Mouse (Mus musculus) kidney, adult 9 months (tissue): ENCODE measurements around the gene Mical2.
A peak's percentile ranks its signal among the peaks of the same experiment; 100 is the strongest.

ENCODE experiments used
- DNase-seq: peaks from one replicate; pipeline ENCODE4 v3.0.0; 2022

Mical2 gene

DNA sequence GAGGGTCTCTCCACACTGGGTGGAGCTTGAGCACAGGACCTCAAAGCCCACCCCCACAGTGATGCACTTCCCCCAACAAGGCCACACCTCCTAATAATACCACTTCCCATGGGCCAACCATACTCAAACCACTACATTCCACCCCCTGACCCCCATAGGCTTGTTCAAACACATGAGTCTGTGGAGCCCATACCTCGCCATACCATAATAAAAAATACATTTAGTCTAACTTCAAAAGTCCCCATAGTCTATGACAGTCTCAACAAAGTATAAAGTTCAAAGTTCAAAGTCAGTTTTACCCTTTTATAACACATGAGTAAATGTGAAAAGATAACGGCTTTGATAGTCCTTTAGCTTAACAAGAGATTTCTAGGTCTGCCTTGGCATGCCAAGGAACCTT is 145.7 kb downstream of the Mical2 start:
- no peak for DNase-seq

DNA sequence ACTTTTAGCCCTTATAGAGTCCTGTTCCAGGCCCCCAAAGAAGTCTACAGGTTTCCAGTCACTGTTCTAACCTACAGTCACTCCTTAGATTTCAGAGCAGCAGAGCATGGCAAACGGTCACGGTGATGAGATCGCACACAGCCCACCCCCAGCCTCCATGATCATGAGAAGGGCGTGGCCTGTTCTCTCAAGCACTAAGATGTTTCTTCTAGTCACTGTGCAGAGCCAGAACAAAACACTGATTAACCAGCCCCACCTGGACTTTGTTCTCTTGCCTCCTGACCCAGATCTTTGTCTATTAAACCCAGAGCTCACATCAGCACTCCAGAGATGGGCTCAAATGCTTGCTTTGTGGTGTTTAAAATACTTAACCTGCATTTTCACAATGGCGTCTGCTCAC is 148.4 kb downstream of the Mical2 start:
- peak; percentile 96 for DNase-seq

DNA sequence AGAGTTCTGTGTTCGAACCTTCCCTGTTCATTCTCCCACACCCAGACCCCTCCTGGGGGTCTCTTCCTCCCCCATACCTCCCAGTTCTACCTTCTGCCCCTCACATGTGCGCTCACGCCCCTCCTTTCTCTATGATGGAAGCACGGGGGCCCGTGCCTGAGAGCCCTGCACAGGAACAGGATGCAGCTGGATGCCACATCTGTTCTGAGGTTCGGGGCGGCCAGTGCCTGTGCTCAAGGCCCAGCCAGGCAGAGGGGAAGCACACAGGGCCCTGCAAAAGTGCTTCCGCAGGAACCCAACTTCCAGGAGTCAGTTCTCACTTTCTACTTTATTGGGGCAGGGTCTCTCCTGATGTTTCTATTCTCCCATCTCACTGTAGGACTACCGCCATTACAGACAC is 149.4 kb downstream of the Mical2 start:
- no peak for DNase-seq

DNA sequence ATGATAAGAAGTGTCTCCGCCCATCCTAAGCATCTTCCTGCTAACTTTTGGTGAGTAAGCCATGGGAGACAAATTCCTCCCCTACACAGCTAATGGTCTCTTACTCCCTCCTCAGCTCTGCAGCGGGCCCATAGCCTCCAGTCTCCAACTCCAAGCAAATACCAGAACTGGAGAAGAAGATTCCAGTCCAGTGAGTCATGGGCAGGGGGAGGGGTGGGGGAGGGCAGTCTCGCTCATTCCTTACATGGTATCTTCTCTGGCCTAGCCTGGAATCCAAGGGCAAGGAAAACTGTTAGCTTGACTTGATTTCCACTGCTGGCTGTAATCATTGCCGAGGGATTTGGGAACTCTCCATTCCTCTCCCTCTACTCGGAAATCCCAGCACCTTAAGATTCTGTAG is 150.2 kb downstream of the Mical2 start:
- DNase-seq: no peak

DNA sequence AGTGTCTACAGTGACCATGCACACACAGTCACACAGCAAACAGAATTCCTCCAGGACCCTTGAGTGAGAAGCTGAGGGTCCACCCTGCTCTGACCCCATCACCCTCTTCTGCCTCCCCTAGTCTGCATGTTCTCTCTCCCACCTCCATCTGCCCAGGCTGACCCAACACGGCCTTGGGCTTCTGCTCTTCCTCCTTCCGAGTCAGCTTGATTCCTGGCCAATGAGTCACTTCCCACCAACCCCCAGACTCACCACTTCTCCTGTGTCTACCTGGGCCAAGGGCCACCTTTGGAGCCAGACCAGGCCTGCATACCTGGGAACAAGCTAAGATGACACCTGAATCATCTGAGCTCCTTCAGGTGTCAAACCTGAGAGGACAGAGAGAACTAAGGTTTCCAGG is 151.0 kb downstream of the Mical2 start:
- DNase-seq: no peak

DNA sequence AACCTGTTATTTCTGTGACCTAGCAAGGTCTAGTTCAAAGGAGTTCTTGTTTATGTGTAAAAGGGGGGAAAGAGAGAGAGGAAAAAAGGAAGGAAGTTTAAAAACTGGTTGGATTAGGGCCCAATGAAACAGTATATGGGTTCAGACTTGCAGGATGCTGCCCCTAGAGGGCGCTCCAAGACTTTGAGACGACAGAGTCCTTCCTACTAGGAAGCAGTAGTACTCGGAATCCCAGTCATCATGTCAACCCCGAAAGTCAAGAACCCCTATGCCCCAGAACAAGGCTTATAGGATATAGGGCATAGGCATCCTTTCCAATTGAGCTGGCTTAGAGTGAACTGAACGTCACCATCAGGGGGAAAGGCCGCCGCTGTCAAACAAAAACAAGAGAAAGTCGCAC is 151.7 kb downstream of the Mical2 start:
- DNase-seq: peak; percentile 78

DNA sequence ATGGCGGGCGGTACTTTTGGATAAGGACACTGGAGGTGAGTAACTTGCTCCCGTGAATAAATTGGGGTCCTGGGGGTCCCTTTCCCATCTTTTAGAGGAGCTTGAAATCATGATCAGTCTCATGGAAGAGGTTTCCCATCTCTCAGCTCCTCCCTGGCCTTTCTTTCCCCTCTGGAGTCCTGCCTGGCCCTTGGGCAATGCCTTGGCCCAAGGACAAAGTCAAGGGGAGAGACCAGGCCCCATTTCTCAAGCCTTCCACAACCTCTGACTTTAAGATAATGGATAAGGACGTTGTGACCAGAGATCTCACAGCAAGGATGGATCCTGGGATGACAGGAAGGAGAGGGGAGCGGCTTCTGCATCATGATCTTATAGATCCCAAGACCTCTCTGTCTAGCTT is 152.4 kb downstream of the Mical2 start:
- DNase-seq: no peak

DNA sequence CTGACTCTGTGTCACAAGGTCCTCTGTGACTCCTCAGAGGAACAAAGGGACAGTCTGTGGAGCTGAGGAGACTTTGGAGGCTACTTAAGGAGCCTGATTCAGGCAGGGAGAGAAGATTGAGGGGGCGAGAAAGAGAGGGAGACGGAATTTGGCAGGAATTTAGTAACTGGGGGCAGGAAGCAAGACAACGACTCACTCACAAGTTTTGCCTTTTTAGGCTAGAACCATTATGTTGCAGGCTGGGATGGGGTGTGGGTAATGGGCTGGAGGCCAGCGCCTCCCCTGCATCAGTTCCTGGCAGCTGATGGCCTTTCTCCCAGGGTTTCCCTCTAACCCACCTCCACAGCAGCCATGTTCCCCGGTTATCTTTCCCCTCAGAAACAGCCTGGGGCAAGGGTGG is 152.8 kb downstream of the Mical2 start:
- DNase-seq: no peak

DNA sequence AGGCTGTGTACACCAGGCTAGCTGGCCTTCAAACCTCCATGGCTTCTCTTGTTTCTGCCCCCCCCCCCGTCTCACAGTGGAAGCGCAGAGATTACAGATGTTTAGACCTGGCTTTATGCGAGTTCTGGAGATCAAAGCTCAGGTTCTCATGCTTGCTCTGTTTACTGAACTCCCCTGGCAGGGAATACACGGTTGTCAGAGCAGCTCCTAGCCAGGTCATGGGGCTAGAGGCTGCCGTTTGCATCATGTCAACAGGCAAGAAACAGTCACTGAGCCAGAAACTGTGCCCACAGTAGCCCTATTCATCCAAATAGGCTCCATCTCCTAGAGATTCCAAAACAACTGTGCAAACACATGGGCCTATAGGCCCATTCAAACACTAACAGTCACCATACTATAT is 160.9 kb downstream of the Mical2 start:
- DNase-seq: no peak

DNA sequence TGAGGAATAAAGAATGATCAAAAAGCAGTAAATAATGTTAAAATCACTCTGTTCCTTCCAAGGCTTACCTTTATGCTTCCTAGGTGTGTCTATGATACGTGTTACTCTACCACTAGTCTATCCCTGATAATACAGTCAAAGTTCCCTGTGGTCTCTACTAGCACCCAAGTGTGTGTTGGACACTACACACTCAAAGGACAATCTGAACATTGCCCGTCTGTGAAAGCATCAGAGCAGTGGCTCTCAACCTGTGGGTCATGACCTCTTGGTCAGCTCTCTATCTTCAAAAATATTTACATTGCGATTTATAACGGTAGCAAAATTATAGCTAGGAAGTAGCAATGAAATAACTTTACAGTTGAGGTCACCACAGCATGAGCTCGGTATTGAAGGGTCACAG is 162.2 kb downstream of the Mical2 start:
- no peak for DNase-seq

DNA sequence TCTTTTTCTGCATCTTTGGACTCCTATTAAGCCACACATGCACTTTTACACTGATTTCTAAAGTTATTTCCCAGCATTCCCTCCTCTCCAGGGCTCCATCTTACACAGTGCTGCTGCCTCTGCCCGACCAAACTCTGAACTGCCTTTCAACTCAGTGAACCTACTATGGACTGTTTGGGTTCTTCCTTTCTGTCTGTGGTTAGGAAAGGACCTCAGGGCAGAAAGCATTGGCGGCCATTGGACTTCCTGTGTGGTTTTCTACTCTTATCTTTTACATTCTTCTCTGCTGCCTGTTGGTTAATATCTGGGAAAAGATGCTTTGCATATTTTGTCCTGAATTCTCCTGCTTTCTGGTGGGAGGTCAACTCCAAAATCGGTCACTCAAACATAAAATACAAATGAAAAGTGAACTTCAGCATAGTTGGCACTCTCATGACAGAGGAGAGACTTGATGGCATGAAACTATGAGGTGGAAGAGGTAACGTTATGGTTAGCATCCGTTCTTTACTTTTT is 162.8 kb downstream of the Mical2 start:
- no peak for DNase-seq

DNA sequence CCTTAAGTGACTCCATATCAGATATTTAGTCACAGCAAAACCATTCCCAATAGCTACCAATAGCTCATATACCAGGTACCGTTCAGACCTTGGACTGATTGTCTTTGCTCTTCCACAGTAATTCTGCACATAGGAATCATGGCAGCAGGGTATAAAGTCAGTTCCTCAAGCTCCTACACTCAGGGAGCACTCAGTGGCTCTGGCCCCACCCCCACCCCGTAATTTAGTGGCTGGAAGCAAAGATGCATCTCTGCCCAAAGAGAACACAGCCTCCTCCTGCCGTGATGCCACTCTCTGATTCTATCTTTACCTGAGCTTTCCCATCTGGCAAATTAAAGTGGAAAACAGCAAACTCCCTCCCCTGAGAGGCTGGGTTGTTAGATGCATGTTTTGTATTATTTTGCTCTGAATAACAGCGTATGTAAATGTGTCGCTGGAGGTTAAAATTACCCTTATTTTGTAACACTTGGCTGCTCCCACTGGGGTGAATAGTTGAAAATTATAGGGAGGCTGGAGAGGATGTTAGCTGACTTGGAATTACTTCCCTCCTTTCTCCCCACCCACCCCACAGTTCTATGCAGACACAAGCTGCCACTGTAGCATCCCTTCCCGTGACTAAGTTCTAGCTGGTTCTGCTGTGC is 164.1 kb downstream of the Mical2 start:
- no peak for DNase-seq

DNA sequence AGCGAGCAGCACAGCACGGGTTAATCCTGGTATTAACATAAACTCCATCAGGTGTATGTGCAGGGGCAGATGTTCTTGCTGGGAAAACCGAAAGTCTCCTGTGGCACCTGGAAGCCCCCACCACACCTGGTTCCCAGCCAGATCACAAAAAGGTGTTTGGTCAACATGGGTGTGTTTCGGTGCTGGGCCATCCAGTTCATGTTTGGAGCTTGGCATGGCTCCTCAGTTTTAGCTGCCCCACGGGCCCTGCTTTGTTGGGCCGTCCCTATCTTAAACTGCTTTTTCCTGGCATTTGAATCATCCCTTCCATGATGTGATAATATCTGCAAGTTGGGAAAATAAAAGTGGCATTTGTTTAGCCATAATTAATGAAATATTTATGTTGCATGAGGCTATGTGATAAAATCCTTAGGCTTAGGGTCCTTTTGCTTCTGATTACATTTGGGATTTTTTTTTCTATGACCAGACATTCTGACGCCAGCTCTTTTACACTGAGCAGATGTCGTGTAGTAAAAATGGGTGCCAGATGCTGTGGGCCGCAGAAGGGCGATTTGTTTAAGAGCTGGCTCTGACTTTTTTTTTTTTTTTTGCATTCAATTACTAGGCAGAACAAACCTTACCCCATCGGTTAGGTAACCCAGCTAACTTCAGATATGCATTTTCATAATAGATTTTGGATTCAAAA is 164.7 kb downstream of the Mical2 start:
- DNase-seq: no peak

DNA sequence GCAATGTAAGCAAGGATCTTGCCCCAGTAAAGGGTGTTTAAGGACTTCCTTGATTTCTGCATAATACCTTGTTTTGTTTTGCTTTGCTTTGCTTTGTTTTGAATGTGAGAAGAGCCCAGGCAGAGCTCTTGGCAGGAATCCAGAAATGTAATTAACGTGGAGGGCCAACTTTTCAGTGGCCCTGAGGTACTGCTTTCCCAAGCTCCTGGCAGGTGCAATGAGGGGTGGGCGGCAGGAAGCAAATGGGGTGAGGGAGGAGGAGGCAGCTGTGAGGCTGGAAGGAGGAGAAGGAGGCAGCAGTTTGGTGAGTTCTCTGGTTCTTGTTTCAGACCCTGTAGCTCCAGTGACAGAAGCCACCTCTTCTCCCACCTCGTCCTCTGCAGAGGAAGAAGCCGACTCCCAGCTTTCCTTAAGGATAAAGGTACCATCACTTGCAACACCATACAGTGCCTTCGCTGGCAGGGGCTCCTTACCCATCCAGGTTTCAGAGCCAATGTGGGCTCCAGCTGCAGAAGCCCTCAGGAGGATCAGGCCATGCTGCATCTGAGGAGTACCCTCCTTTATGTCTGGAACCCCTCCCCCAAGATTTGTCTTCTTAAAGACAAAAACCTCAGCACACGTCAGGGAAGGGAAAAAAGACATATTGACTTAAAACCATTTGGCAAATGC is 165.4 kb downstream of the Mical2 start:
- no peak for DNase-seq

DNA sequence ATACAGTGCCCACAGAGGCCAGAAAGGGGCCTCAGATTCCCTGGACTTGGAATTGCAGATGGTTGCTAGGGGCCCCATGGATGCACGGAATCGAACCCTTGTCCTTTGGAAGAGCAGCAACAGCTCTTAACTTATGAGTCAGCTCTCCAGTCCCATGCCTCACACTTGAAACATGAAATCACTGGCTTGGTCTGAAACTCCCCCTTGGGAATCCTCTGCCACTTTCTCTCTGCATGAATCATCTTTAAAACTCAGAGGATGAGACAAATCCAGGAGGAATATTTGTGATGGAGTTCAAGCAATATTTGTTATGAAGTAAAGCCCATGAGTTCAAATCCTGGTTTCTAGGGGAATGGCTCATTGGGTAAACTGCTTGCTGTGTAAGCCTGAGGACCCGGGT is 172.1 kb downstream of the Mical2 start:
- no peak for DNase-seq

DNA sequence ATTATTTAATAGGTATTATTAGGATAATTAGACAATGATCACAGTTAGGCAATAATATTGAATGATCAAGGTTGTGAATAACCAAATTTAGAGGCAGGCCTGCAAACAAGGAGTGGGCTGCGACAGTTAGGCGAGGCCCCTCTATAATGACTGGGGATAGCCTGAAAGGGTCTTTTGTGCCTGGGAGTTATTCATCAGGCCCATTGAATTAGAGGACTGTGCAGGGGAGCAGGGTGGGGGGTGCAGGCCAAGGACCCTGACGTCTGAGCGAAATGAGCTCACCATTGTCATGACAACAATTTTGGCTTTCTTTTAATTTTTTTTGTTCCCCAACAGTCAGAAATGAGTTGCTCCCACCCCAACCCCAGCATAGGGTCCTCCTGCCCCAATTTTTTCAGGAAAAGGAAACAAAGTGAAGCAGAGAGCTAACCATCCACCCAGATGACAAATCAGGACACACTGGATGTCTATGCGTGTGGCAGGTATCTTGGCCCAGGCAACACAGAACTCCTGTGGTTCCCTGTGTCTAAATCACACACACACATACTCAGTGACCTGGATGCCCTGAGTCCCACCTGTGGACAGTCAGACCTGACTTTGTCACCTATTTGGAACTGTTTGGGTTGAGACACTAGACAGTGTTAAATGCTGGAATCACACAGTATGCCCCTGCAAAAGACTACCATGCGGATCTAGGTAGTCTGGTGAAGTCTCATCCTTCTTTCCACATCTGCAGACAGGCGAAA is 173.9 kb downstream of the Mical2 start:
- DNase-seq: no peak

DNA sequence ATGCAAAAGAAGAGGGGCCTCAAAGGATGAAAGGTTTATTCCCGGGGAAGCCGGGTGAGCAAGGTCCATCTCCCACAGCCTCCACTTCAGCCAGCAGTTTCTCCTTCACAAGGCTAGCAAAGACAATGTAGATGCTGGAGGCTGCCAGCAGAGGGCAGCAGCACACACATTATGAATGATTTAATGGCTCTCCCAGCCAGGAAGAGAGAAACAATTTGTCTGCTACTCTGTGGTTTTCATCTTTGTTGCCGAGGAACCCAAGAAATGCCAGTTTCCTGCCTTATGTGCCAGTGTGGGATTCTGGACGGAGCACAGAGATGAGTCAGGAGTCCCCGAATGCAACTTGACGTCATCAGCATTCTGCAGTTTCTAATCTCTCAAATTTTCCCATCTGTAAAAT is 174.5 kb downstream of the Mical2 start:
- DNase-seq: peak; percentile 85

DNA sequence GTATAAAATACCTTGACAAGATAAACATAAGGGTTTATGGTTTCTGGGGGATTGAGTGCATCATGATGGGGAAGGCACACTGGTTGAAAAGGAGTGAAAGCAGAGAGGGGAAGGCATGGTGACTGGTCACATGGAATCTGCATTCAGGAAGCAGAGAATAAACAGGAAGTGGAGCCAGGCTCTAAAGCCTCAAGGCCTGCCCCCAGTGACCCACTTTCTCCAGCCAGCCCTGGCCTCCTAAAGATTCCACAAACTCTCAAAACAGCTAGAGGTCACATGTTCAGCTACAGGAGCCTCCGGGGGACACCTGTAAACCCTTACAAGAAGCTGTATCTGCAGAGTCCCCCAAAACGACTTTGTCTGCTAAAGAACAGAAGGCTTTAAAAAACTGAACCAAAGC is 179.4 kb downstream of the Mical2 start:
- DNase-seq: peak; percentile 35

DNA sequence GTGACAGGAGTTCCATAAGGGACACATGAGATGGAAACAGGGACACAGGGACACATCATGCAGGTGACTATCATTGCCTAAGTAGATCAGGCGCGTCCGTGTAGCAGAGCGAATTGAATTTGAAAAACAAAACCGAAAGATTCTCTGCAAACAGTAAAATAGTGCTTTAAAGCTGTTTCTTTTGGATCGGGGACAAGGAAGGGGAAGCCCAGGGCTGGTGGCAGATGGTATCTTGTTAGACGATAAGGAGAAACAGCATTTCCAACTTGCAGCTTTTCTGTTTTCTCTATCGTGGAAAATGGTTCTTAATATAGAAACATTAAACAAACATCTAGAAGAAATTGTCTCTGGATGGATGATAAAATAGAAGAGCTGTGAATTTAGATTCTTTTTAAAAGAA is 179.9 kb downstream of the Mical2 start:
- DNase-seq: no peak

DNA sequence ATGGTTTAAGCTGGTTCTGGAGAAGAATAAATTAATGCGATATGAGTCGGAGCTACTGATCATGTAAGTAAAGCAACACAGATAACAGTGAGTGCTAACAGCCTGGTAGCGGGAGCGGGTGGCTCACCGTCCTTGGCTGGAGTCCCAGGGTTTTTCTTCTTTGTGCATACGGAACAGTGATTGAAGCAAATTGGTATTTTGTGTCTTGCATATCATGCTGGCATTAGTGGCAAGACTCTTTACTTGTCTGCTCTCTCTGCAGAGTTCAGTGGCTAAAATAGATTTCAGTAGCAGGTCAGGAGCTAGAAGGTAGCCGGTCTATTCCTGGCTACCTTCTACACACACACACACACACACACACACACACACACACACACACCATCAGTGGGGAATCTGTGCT is 181.9 kb downstream of the Mical2 start:
- DNase-seq: no peak

DNA sequence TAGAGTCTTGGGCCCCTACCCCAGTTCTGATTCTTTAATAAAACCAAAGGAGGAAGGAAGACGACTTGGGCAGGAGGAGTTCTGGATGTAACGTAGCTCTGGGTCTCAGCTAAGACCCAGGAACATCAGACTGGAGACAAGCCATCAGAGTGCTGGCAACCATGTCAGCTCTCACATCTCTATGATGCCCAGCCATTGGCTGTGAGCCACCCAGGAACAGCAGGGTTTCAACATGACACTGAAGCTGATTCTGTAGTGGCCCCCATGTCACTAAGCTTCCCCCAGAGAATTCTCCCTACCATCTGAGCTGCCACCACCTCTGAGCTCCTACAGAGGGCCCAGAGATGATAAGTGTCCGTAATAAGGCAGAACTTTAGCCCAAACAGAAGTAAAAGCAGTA is 184.3 kb downstream of the Mical2 start:
- no peak for DNase-seq

DNA sequence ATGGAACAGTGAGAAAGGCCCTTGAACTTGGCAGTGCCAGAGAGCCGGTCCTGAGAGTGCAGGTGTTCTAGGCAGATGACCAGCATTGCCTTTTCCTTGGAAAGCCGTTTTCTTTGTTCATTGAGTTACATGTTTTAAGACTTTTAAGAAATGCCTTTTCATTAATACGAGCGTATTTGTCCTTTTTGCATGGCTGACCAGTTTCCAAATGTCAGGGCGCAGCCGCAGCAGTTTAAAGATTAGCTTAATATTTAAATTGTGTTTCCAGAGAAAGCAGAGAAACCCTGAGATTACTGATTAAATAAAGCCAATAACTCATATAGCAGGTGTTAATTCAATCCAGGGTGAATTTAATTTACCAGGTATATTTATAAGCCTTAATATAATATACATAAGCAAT is 187.6 kb downstream of the Mical2 start:
- peak; percentile 70 for DNase-seq

DNA sequence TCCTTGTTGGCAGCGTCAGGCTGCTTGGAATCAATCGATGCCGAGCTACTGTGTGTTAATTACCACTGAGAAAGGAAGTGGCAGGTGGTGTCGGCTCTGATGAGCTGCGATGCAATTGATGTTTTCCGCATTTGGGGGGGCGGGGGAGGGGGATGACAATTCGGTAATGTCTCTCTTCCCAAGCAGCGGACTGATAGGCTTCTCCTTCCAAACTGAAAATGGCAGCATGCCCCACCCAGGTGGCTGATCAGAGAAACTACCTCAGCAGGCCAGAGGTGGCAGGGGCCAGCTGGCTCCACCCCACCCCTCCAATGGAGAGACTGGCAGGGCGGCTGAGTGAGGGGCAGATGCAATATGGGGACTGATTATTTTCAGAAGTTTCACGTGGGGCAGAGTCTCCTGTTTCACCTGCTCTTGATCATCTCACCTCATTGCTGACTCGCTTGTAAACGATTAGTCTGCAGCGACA is 190.4 kb downstream of the Mical2 start:
- no peak for DNase-seq
